Mouse (Mus musculus): Measurements from ENCODE around the gene Ube2o. TPM values are rescaled to one million over a fixed set of nuclear protein-coding genes. Genes with fewer than 3 reads are reported as not detected.

Ube2o gene
- polyA plus RNA-seq, 2 experiments: 18.7 to 29.7 TPM

- no peak overlapping the region for H3K27ac ChIP-seq (replicated peaks; ENCODE audit: low read depth, low read length)
- no peak overlapping the region for H3K4me3 ChIP-seq (replicated peaks; ENCODE audit: low read length)
- H3K36me3 ChIP-seq (ENCODE audit: control insufficient read depth, insufficient read depth, low read length): no peaks in the 10 kb centered on the region
- DNase-seq (ENCODE audit: low spot score) (no peak), ATAC-seq (ENCODE audit: low FRiP score, low read depth) (no peak)
- no peaks in the 10 kb centered on the region for H3K27me3 ChIP-seq (ENCODE audit: control insufficient read depth, insufficient read depth, low read length)
- 63% methylated on average over 7 of the region's 7 CpGs for WGBS
- TF ChIP-seq POLR2A (IDR thresholded peaks at IDR 0.05; ENCODE audit: borderline replicate concordance, extremely low read depth, insufficient read depth, insufficient read length): no peak
- H3K4me1 ChIP-seq (ENCODE audit: control insufficient read depth, insufficient read depth, low read length): no peaks in the 10 kb centered on the region
- H3K9ac ChIP-seq (ENCODE audit: low read depth, low read length, severe bottlenecking): no peak overlapping the region
- no peak overlapping the region for H3K4me2 ChIP-seq (replicated peaks; ENCODE audit: low read depth, low read length, severe bottlenecking)
- H3K9me3 ChIP-seq (ENCODE audit: control insufficient read depth, low read length): no peaks in the 10 kb centered on the region
These were observed 69.9 kb downstream of the Ube2o start for GRCm38 (mm10) chr11:116511301-116511868.

- Histone ChIP-seq H3K9ac (ENCODE audit: low read depth, low read length, severe bottlenecking) (no peak overlapping the region), H3K4me3 (replicated peaks; ENCODE audit: low read length) (no peak overlapping the region), H3K36me3 (ENCODE audit: control insufficient read depth, insufficient read depth, low read length) (no peaks in the 10 kb centered on the region), H3K27me3 (ENCODE audit: control insufficient read depth, insufficient read depth, low read length) (no peaks in the 10 kb centered on the region), H3K4me2 (replicated peaks; ENCODE audit: low read depth, low read length, severe bottlenecking) (no peak overlapping the region), H3K27ac (replicated peaks; ENCODE audit: low read depth, low read length) (0 out of 2 replicates have a peak overlapping the region, but pooled peaks have one; percentile 33), H3K4me1 (ENCODE audit: control insufficient read depth, insufficient read depth, low read length) (no peaks in the 10 kb centered on the region), H3K9me3 (ENCODE audit: control insufficient read depth, low read length) (no peaks in the 10 kb centered on the region)
- TF ChIP-seq POLR2A (IDR thresholded peaks at IDR 0.05; ENCODE audit: borderline replicate concordance, extremely low read depth, insufficient read depth, insufficient read length): no peak
- no peak for ATAC-seq (ENCODE audit: low FRiP score, low read depth)
- DNase-seq (ENCODE audit: low spot score): no peak
- 12% methylated on average over 2 of the region's 2 CpGs for WGBS
These were observed 72.6 kb downstream of the Ube2o start for GRCm38 (mm10) chr11:116508689-116509088.

- Histone ChIP-seq H3K4me2 (replicated peaks; ENCODE audit: low read depth, low read length, severe bottlenecking) (no peak overlapping the region), H3K36me3 (ENCODE audit: control insufficient read depth, insufficient read depth, low read length) (no peaks in the 10 kb centered on the region), H3K9ac (ENCODE audit: low read depth, low read length, severe bottlenecking) (no peak overlapping the region), H3K27ac (replicated peaks; ENCODE audit: low read depth, low read length) (no peak overlapping the region), H3K27me3 (ENCODE audit: control insufficient read depth, insufficient read depth, low read length) (no peaks in the 10 kb centered on the region), H3K4me1 (ENCODE audit: control insufficient read depth, insufficient read depth, low read length) (no peaks in the 10 kb centered on the region), H3K4me3 (replicated peaks; ENCODE audit: low read length) (no peak overlapping the region), H3K9me3 (ENCODE audit: control insufficient read depth, low read length) (no peaks in the 10 kb centered on the region)
- no peak for ATAC-seq (ENCODE audit: low FRiP score, low read depth)
- no peak for DNase-seq (ENCODE audit: low spot score)
- 81% methylated on average over 17 of the region's 17 CpGs for WGBS
- TF ChIP-seq POLR2A (IDR thresholded peaks at IDR 0.05; ENCODE audit: borderline replicate concordance, extremely low read depth, insufficient read depth, insufficient read length): no peak
These were observed 74.9 kb downstream of the Ube2o start for GRCm38 (mm10) chr11:116506151-116506875.

- Histone ChIP-seq H3K27ac (replicated peaks; ENCODE audit: low read depth, low read length) (no peak overlapping the region), H3K4me2 (replicated peaks; ENCODE audit: low read depth, low read length, severe bottlenecking) (no peak overlapping the region), H3K9me3 (ENCODE audit: control insufficient read depth, low read length) (no peaks in the 10 kb centered on the region), H3K4me1 (ENCODE audit: control insufficient read depth, insufficient read depth, low read length) (peaks cover 6% of the 10 kb centered on the region), H3K4me3 (replicated peaks; ENCODE audit: low read length) (no peak overlapping the region), H3K27me3 (ENCODE audit: control insufficient read depth, insufficient read depth, low read length) (no peaks in the 10 kb centered on the region), H3K36me3 (ENCODE audit: control insufficient read depth, insufficient read depth, low read length) (no peaks in the 10 kb centered on the region), H3K9ac (ENCODE audit: low read depth, low read length, severe bottlenecking) (no peak overlapping the region)
- ATAC-seq (ENCODE audit: low FRiP score, low read depth): no peak
- 54% methylated on average over 5 of the region's 5 CpGs for WGBS
- no peak for DNase-seq (ENCODE audit: low spot score)
- TF ChIP-seq POLR2A (IDR thresholded peaks at IDR 0.05; ENCODE audit: borderline replicate concordance, extremely low read depth, insufficient read depth, insufficient read length): no peak
These were observed 75.7 kb downstream of the Ube2o start for GRCm38 (mm10) chr11:116505573-116505972.

- DNase-seq (ENCODE audit: low spot score) (no peak), ATAC-seq (ENCODE audit: low FRiP score, low read depth) (no peak)
- no peak overlapping the region for H3K4me3 ChIP-seq (replicated peaks; ENCODE audit: low read length)
- H3K4me1 ChIP-seq (ENCODE audit: control insufficient read depth, insufficient read depth, low read length): peaks cover 6% of the 10 kb centered on the region
- TF ChIP-seq POLR2A (IDR thresholded peaks at IDR 0.05; ENCODE audit: borderline replicate concordance, extremely low read depth, insufficient read depth, insufficient read length): no peak
- WGBS: 84% methylated on average over 16 of the region's 17 CpGs
- no peak overlapping the region for H3K9ac ChIP-seq (ENCODE audit: low read depth, low read length, severe bottlenecking)
- H3K27ac ChIP-seq (replicated peaks; ENCODE audit: low read depth, low read length): no peak overlapping the region
- H3K27me3 ChIP-seq (ENCODE audit: control insufficient read depth, insufficient read depth, low read length): no peaks in the 10 kb centered on the region
- no peak overlapping the region for H3K4me2 ChIP-seq (replicated peaks; ENCODE audit: low read depth, low read length, severe bottlenecking)
- no peaks in the 10 kb centered on the region for H3K36me3 ChIP-seq (ENCODE audit: control insufficient read depth, insufficient read depth, low read length)
- H3K9me3 ChIP-seq (ENCODE audit: control insufficient read depth, low read length): no peaks in the 10 kb centered on the region
These were observed 76.7 kb downstream of the Ube2o start for GRCm38 (mm10) chr11:116504516-116504915.
